Comparison of ENCODE assay signal across 9 mouse cellular contexts in genomic region chr13:45477183-45477582, GRCm38 (mm10). TPM values are rescaled to one million over a fixed set of nuclear protein-coding genes. Genes with fewer than 3 reads are reported as not detected.
DNase-seq lines count a peak whose midpoint lies in the region; ATAC-seq and TF ChIP-seq lines count a peak whose summit lies in the region.
"Had no signal": no experiment of that assay in that cellular context is flagged by ENCODE, and none has a peak within 500 bp of the region (broad histone marks: within the 10 kb centered on the region; RNA-seq: fewer than 3 reads in every experiment).

No protein-coding gene starts in this region.

- no peaks in the 10 kb centered on the region for H3K36me3 ChIP-seq in lung, embryonic 16.5 days (ENCODE audit: control insufficient read depth, insufficient read depth, low read length)

- POLR2A ChIA-PET in Patski (lab: Charles Lee), result no interaction called here

- H3K27me3 ChIP-seq in Patski, result no peaks in the 10 kb centered on the region
- no peaks in the 10 kb centered on the region for H3K27me3 ChIP-seq in lung, embryonic 16.5 days (ENCODE audit: control insufficient read depth, insufficient read depth, low read depth, low read length)

- CTCF ChIA-PET in Patski (lab: Charles Lee), result interaction anchor here (0.7 to 2.2 kb wide), 8 partner anchors 17 to 743 kb away, joined by 3 to 11 read pairs (median 4); no protein-coding TSS in a partner anchor

- intact Hi-C loops in gastrocnemius, postnatal 36 days (cut with DNase I), result loop anchor here (2.0 kb wide), 2 partner anchors 34 to 446 kb away; no protein-coding TSS in a partner anchor

- H3K4me2 ChIP-seq in lung, embryonic 16.5 days (ENCODE audit: low read depth, low read length), result no peak overlapping the region

- H3K9ac ChIP-seq in lung, embryonic 16.5 days (ENCODE audit: low read length), result no peak overlapping the region

- 23% methylated on average over 3 of the region's 3 CpGs for WGBS in lung, embryonic 16.5 days

- DNase-seq in cerebellum, adult 11 months, result peak; percentile 66
- no peak for DNase-seq in Patski (ENCODE audit: low read depth, low spot score)
- peak; percentile 81 to 87 for DNase-seq in cerebellum, postnatal 14 days
- DNase-seq in gastrocnemius, postnatal 36 days, result peak; percentile 44 to 69
- DNase-seq in layer of hippocampus, adult 2 months (ENCODE audit: low spot score in 2 of 2), result peak; percentile 83 to 85
- DNase-seq in right cerebral cortex, postnatal 36 days (ENCODE audit: low spot score in 2 of 2), result peak; percentile 60 to 67

- ATAC-seq in cerebellum, adult (ENCODE audit: insufficient number of reproducible peaks, low FRiP score, low TSS enrichment), result no peak
- ATAC-seq in Patski, result no peak
- peak; percentile 54; the same call in 1 of the 2 replicates for ATAC-seq in lung, embryonic 16.5 days (ENCODE audit: low read depth)

- in situ Hi-C loops in Patski (cut with MboI; ENCODE audit: low pct_unique_long_range_greater_than_20kb), result loop anchor here (5.0 kb wide), 2 partner anchors 315 to 445 kb away; no protein-coding TSS in a partner anchor

- H3K4me1 ChIP-seq in lung, embryonic 16.5 days (replicated peaks; ENCODE audit: control insufficient read depth, insufficient read depth, low read length), result no peaks in the 10 kb centered on the region

- 0 out of 2 replicates have a peak overlapping the region, but pooled peaks have one; percentile 25 for H3K27ac ChIP-seq in layer of hippocampus, adult 2 months
- H3K27ac ChIP-seq in lung, embryonic 16.5 days (ENCODE audit: low read length), result no peak overlapping the region

- no peak overlapping the region for H3K4me3 ChIP-seq in layer of hippocampus, adult 2 months
- H3K4me3 ChIP-seq in lung, embryonic 16.5 days (ENCODE audit: low read length), result no peak overlapping the region
- H3K4me3 ChIP-seq: megakaryocyte, embryonic 14.5 days had no signal

- no peaks in the 10 kb centered on the region for H3K9me3 ChIP-seq in lung, embryonic 16.5 days (ENCODE audit: control insufficient read depth, low read length)

- TF ChIP-seq CTCF in Patski (IDR thresholded peaks at IDR 0.05), result peak; percentile 91
- TF ChIP-seq CTCF in layer of hippocampus, adult 2 months (conservative IDR thresholded peaks at IDR 0.05), result peak; percentile 99

RNA-seq across cellular contexts. Expression of gene Gmpr, which starts 30.1 kb away (rescaled TPM):
- polyA plus RNA-seq in Patski (2021), result 91.3 TPM
- total RNA-seq in gastrocnemius, postnatal 36 days (2021), result 100 to 1,000 TPM; 157 to 197 TPM
- total RNA-seq in layer of hippocampus, adult 2 months (2021), result 10 to 100 TPM; 63.7 to 66.9 TPM
- 23.4 and 29.2 TPM in 2 replicates for polyA plus RNA-seq in lung, embryonic 16.5 days (2015; fragmentation: Nextera tagmentation; extraction: Ambion mirVana)
